Comparison of ENCODE assay signal across 17 mouse cellular contexts in the genomic region with DNA sequence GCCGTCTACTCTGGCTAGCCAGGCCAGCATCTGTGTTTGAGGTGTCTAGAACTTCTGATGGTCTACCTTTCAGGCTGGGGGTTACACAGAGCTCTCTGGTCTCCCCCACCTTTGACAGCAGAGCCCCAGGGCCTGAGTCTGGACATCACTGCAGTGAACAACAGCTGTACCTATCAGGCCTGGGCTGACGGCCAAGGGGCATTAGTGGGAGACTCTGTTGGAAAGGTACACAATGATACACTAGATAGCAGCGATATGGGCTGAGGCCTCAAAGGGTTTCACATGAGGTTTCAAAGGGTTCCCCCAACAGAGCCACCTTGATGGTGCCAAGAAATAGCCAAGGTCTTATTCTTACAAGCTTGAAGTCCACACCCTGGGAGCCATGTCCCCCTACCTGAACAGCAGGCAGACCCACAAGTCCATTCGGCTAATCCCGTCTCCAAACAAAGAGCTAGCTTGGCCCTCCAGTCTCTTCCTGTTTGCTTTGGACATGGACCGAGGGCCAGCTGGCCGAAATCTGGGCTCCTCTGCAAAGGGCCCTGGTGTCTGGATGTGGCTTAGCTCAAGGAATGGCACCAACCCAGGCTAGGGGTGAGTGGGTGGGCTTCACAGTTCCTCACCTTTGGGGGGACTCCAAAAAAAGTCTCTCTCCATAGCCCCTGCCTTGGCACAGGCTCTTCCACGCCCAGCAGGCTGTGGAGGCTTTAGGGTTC. TPM values are rescaled to one million over a fixed set of nuclear protein-coding genes. Genes with fewer than 3 reads are reported as not detected.
DNase-seq lines count a peak whose midpoint lies in the region; ATAC-seq and TF ChIP-seq lines count a peak whose summit lies in the region.
"Had no signal": no experiment of that assay in that cellular context is flagged by ENCODE, and none has a peak within 500 bp of the region (broad histone marks: within the 10 kb centered on the region; RNA-seq: fewer than 3 reads in every experiment).

No protein-coding gene starts in this region.

- no peaks in the 10 kb centered on the region for H3K9me3 ChIP-seq in heart, embryonic 13.5 days
- no peaks in the 10 kb centered on the region for H3K9me3 ChIP-seq in liver, embryonic 13.5 days (replicated peaks)
- no peaks in the 10 kb centered on the region for H3K9me3 ChIP-seq in stomach, postnatal 0 days (ENCODE audit: control insufficient read depth, low read length)
- H3K9me3 ChIP-seq: embryonic facial prominence, embryonic 15.5 days; forebrain, embryonic 12.5 days; limb, embryonic 15.5 days; neural tube, embryonic 13.5 days had no signal

- no peak for TF ChIP-seq EP300 in stomach, postnatal 0 days (optimal IDR thresholded peaks at IDR 0.05)

- H3K4me1 ChIP-seq in heart, embryonic 13.5 days: peaks cover 26% of the 10 kb centered on the region
- H3K4me1 ChIP-seq in liver, embryonic 13.5 days (replicated peaks): peaks cover 31% of the 10 kb centered on the region
- H3K4me1 ChIP-seq in stomach, postnatal 0 days (replicated peaks; ENCODE audit: control insufficient read depth, insufficient read depth): no peaks in the 10 kb centered on the region

- no peak overlapping the region for H3K4me3 ChIP-seq in heart, embryonic 13.5 days
- H3K4me3 ChIP-seq in liver, embryonic 13.5 days (replicated peaks): no peak overlapping the region
- H3K4me3 ChIP-seq in stomach, postnatal 0 days (ENCODE audit: low read depth, low read length): no peak overlapping the region
- H3K4me3 ChIP-seq: embryonic facial prominence, embryonic 15.5 days; forebrain, embryonic 12.5 days; limb, embryonic 15.5 days; neural tube, embryonic 13.5 days had no signal

- peak overlapping the region; percentile 36 for H3K27ac ChIP-seq in heart, embryonic 13.5 days (replicated peaks)
- H3K27ac ChIP-seq in liver, embryonic 13.5 days: peak overlapping the region; percentile 22; the same call in 1 of the 2 replicates
- H3K27ac ChIP-seq in stomach, postnatal 0 days (replicated peaks): peak overlapping the region; percentile 63; the same call in 1 of the 2 replicates
- H3K27ac ChIP-seq: embryonic facial prominence, embryonic 15.5 days; forebrain, embryonic 12.5 days; limb, embryonic 15.5 days; neural tube, embryonic 13.5 days had no signal

- H3K4me2 ChIP-seq in heart, embryonic 13.5 days: no peak overlapping the region
- H3K4me2 ChIP-seq in liver, embryonic 13.5 days: no peak overlapping the region
- H3K4me2 ChIP-seq in stomach, postnatal 0 days (replicated peaks; ENCODE audit: low read depth): peak overlapping the region; percentile 29
- H3K4me2 ChIP-seq: embryonic facial prominence, embryonic 15.5 days; forebrain, embryonic 12.5 days; limb, embryonic 15.5 days; neural tube, embryonic 13.5 days had no signal

- no peak overlapping the region for H3K9ac ChIP-seq in heart, embryonic 13.5 days
- no peak overlapping the region for H3K9ac ChIP-seq in liver, embryonic 13.5 days
- H3K9ac ChIP-seq in stomach, postnatal 0 days (ENCODE audit: low read length): no peak overlapping the region
- H3K9ac ChIP-seq: embryonic facial prominence, embryonic 15.5 days; forebrain, embryonic 12.5 days; limb, embryonic 15.5 days; neural tube, embryonic 13.5 days had no signal

- no peak for TF ChIP-seq CTCF in stomach, postnatal 0 days (IDR thresholded peaks at IDR 0.05; ENCODE audit: low read depth)

- no peak for ATAC-seq in heart, embryonic 13.5 days (ENCODE audit: extremely low read depth, insufficient number of reproducible peaks, low FRiP score, low TSS enrichment)
- 0 out of 2 replicates have a peak, but pooled peaks have one; percentile 35 for ATAC-seq in liver, embryonic 13.5 days (ENCODE audit: low read depth)
- ATAC-seq in stomach, postnatal 0 days (ENCODE audit: low FRiP score, low TSS enrichment): peak; percentile 66
- no peak for ATAC-seq in granulocyte monocyte progenitor cell, adult 5-6 weeks (replicated peaks; ENCODE audit: poor library complexity, severe bottlenecking)
- ATAC-seq: midbrain, embryonic 16.5 days had no signal

- H3K36me3 ChIP-seq in heart, embryonic 13.5 days: peaks cover 11% of the 10 kb centered on the region; the same call in 1 of the 2 replicates
- H3K36me3 ChIP-seq in liver, embryonic 13.5 days: no peaks in the 10 kb centered on the region
- no peaks in the 10 kb centered on the region; the same call in 1 of the 2 replicates for H3K36me3 ChIP-seq in stomach, postnatal 0 days (ENCODE audit: control insufficient read depth, insufficient read depth, low read length)
- H3K36me3 ChIP-seq: forebrain, embryonic 12.5 days; neural tube, embryonic 13.5 days had no signal

- peaks cover 17% of the 10 kb centered on the region; the same call in 1 of the 2 replicates for H3K27me3 ChIP-seq in heart, embryonic 13.5 days (replicated peaks)
- H3K27me3 ChIP-seq in liver, embryonic 13.5 days: peaks cover 28% of the 10 kb centered on the region
- no peaks in the 10 kb centered on the region for H3K27me3 ChIP-seq in stomach, postnatal 0 days (ENCODE audit: control insufficient read depth, insufficient read depth, low read length)
- H3K27me3 ChIP-seq: embryonic facial prominence, embryonic 15.5 days; limb, embryonic 15.5 days had no signal

- WGBS in heart, embryonic 13.5 days: 60% methylated on average over 8 of the region's 8 CpGs
- WGBS in liver, embryonic 13.5 days (ENCODE audit: insufficient replicate concordance): 61% methylated on average over 8 of the region's 8 CpGs
- 48% methylated on average over 8 of the region's 8 CpGs for WGBS in stomach, postnatal 0 days

- DNase-seq in testis, postnatal 14 days (ENCODE audit: low spot score): peak; percentile 47
- DNase-seq in testis, postnatal 10 days (ENCODE audit: low spot score): no peak
- no peak for DNase-seq in liver, embryonic 13.5 days
- DNase-seq in stomach, postnatal 0 days (ENCODE audit: low spot score): peak; percentile 81
- no peak for DNase-seq in retina, postnatal 1 day
- DNase-seq: cerebellum, adult 18-20 months; right cerebral cortex, adult 18-20 months; thymus, postnatal 25 days had no signal

RNA-seq across cellular contexts. Expression of a gene that starts 16.6 kb away (rescaled TPM):
- 7.3 and 7.9 TPM in 2 replicates for polyA plus RNA-seq in heart, embryonic 13.5 days (2015; fragmentation: Nextera tagmentation; extraction: Ambion mirVana)
- polyA plus RNA-seq in liver, embryonic 13.5 days (2015; fragmentation: Nextera tagmentation; extraction: Ambion mirVana): 10.9 and 17.1 TPM in 2 replicates
- polyA plus RNA-seq in stomach, postnatal 0 days (2015; fragmentation: Nextera tagmentation; extraction: Ambion mirVana): 31.4 and 36.8 TPM in 2 replicates
- 0.36 TPM in 1 of 2 replicates, not detected in the other for total RNA-seq in granulocyte monocyte progenitor cell, adult 5-6 weeks (2014; fragmentation: Nextera tagmentation)
- not detected in 2 replicates for total RNA-seq in granulocyte monocyte progenitor cell, adult 5-6 weeks (2017)

RNA-seq across cellular contexts. Expression of a gene that starts 33.7 kb away (rescaled TPM):
- 0.21 and 0.41 TPM in 2 replicates for polyA plus RNA-seq in heart, embryonic 13.5 days (2015; fragmentation: Nextera tagmentation; extraction: Ambion mirVana)
- 0.08 and 0.09 TPM in 2 replicates for polyA plus RNA-seq in liver, embryonic 13.5 days (2015; fragmentation: Nextera tagmentation; extraction: Ambion mirVana)
- polyA plus RNA-seq in stomach, postnatal 0 days (2015; fragmentation: Nextera tagmentation; extraction: Ambion mirVana): 1.5 and 2.5 TPM in 2 replicates
- total RNA-seq in granulocyte monocyte progenitor cell, adult 5-6 weeks (2014; fragmentation: Nextera tagmentation): not detected in 2 replicates
- total RNA-seq in granulocyte monocyte progenitor cell, adult 5-6 weeks (2017): not detected in 2 replicates
- total RNA-seq: CH12.LX had no signal

RNA-seq across cellular contexts. Expression of a gene that starts 50.7 kb away (rescaled TPM):
- polyA plus RNA-seq in heart, embryonic 13.5 days (2015; fragmentation: Nextera tagmentation; extraction: Ambion mirVana): 0.15 TPM in 1 of 2 replicates, not detected in the other
- not detected in 2 replicates for polyA plus RNA-seq in liver, embryonic 13.5 days (2015; fragmentation: Nextera tagmentation; extraction: Ambion mirVana)
- polyA plus RNA-seq in stomach, postnatal 0 days (2015; fragmentation: Nextera tagmentation; extraction: Ambion mirVana): not detected in 2 replicates
- total RNA-seq in granulocyte monocyte progenitor cell, adult 5-6 weeks (2014; fragmentation: Nextera tagmentation): not detected in 2 replicates
- not detected in 2 replicates for total RNA-seq in granulocyte monocyte progenitor cell, adult 5-6 weeks (2017)
- total RNA-seq: CH12.LX had no signal
- polyA plus RNA-seq: forebrain, embryonic 12.5 days; heart, embryonic 16.5 days; neural tube, embryonic 13.5 days had no signal

Comparison
In these comparisons a context has a peak if more than half of its experiments do, and no peak if none do; other contexts are left out.
1. DNase-seq: peak in testis, postnatal 14 days (single experiment) and stomach, postnatal 0 days (single experiment); none in testis, postnatal 10 days (single experiment), liver, embryonic 13.5 days (single experiment) and retina, postnatal 1 day (single experiment).
2. ATAC-seq: peak in liver, embryonic 13.5 days (single experiment) and stomach, postnatal 0 days (single experiment); none in heart, embryonic 13.5 days (single experiment) and granulocyte monocyte progenitor cell, adult 5-6 weeks (single experiment).
3. Peak in every context shown above with its lines, with median percentiles within 50 percentile points of each other: H3K27ac ChIP-seq.